Mouse (Mus musculus) cerebellum, adult 2 months (tissue): ENCODE measurements around the gene Zfp319. TPM values are rescaled to one million over a fixed set of nuclear protein-coding genes. Genes with fewer than 3 reads are reported as not detected.

ENCODE experiments used
- DNase-seq, 2 experiments: peaks; one replicate each; pipeline ENCODE4 v3.0.0; 2021
- H3K27ac ChIP-seq: fragments of 200-500 bp; 2 replicates; pipeline ENCODE4 v1.5.1; 2012; ENCODE audit warnings: low read length, control low read depth, inconsistent platforms; ENCODE audit not compliant: insufficient read depth
- H3K27me3 ChIP-seq: fragments of 200-500 bp; 2 replicates; pipeline ENCODE4 v1.6.1; 2012; ENCODE audit warnings: inconsistent platforms, mild to moderate bottlenecking, low read length, moderate library complexity; ENCODE audit not compliant: control insufficient read depth, insufficient read depth
- H3K4me1 ChIP-seq: fragments of 200-500 bp; 2 replicates; pipeline ENCODE4 v1.6.1; 2011; ENCODE audit warnings: low read length; ENCODE audit not compliant: control insufficient read depth, insufficient read depth
- H3K4me3 ChIP-seq: fragments of 200-500 bp; replicated peaks from 2 replicates; pipeline ENCODE3; 2011; ENCODE audit warnings: mild to moderate bottlenecking, low read depth, low read length, control low read depth; ENCODE audit not compliant: insufficient read depth
- CTCF ChIP-seq: fragments of 200-500 bp; IDR thresholded peaks from 2 replicates; pipeline ENCODE4 v1.5.1; 2011; ENCODE audit warnings: low read depth, mild to moderate bottlenecking, control low read depth, low read length, moderate library complexity, borderline replicate concordance; ENCODE audit not compliant: insufficient read depth
- POLR2A ChIP-seq: fragments of 200-500 bp; IDR thresholded peaks from 2 replicates; pipeline ENCODE4 v1.6.1; 2011; ENCODE audit warnings: low read length, control low read depth, borderline replicate concordance; ENCODE audit not compliant: insufficient read depth
- WGBS: fragments of 180-500 bp; shearing (Covaris S2); methylation state at CpG from one replicate; pipeline ENCODE4 v1.1.7; 2018; 5-methylcytosine and 5-hydroxymethylcytosine counted together
- polyA plus RNA-seq: library from polyadenylated mRNA; depleted of rRNA; stranded (reverse); fragments of >200 nt; gene quantifications from 2 replicates; pipeline ENCODE4 v1.2.3, GENCODE M21; 2012

The Zfp319 gene
- polyA plus RNA-seq, 1 experiment: 11.0 TPM

GRCm38 (mm10) chr8:95374429-95374828 lies 42.7 kb upstream of the Zfp319 start:
- Histone ChIP-seq H3K4me1 (no peaks in the 10 kb centered on the region; the same call in 1 of the 2 replicates), H3K27ac (no peak overlapping the region), H3K4me3 (no peak overlapping the region), H3K27me3 (no peaks in the 10 kb centered on the region)
- TF ChIP-seq CTCF: no peak
- no peak for TF ChIP-seq POLR2A
- 68% methylated on average over 3 of the region's 3 CpGs for WGBS
- DNase-seq: no peak

- TF ChIP-seq POLR2A (no peak), CTCF (no peak)
- DNase-seq: no peak
- WGBS: 71% methylated on average over 12 of the region's 12 CpGs
- Histone ChIP-seq H3K4me3 (no peak overlapping the region), H3K4me1 (no peaks in the 10 kb centered on the region; the same call in 1 of the 2 replicates), H3K27me3 (no peaks in the 10 kb centered on the region), H3K27ac (no peak overlapping the region)
These were observed 41.7 kb upstream of the Zfp319 start for GRCm38 (mm10) chr8:95373389-95374002.

GRCm38 (mm10) chr8:95369581-95370326 lies 38.0 kb upstream of the Zfp319 start:
- no peaks in the 10 kb centered on the region for H3K27me3 ChIP-seq
- no peak for DNase-seq
- no peak overlapping the region for H3K27ac ChIP-seq
- no peak overlapping the region for H3K4me3 ChIP-seq
- TF ChIP-seq CTCF (no peak), POLR2A (no peak)
- WGBS: 58% methylated on average over 20 of the region's 20 CpGs
- no peaks in the 10 kb centered on the region for H3K4me1 ChIP-seq

GRCm38 (mm10) chr8:95363849-95364248 lies 32.1 kb upstream of the Zfp319 start:
- TF ChIP-seq POLR2A: no peak
- TF ChIP-seq CTCF: no peak
- no peak overlapping the region for H3K4me3 ChIP-seq
- DNase-seq: no peak
- WGBS: 98% methylated on average over 2 of the region's 2 CpGs
- no peak overlapping the region for H3K27ac ChIP-seq
- H3K4me1 ChIP-seq: no peaks in the 10 kb centered on the region; the same call in 1 of the 2 replicates
- H3K27me3 ChIP-seq: no peaks in the 10 kb centered on the region

- no peak for TF ChIP-seq POLR2A
- no peak for TF ChIP-seq CTCF
- 79% methylated on average over 6 of the region's 6 CpGs for WGBS
- H3K27me3 ChIP-seq: no peaks in the 10 kb centered on the region
- H3K4me3 ChIP-seq: no peak overlapping the region
- no peaks in the 10 kb centered on the region; the same call in 1 of the 2 replicates for H3K4me1 ChIP-seq
- no peak overlapping the region for H3K27ac ChIP-seq
- no peak for DNase-seq
These were observed 30.5 kb upstream of the Zfp319 start for GRCm38 (mm10) chr8:95362272-95362671.

- no peaks in the 10 kb centered on the region for H3K27me3 ChIP-seq
- 71% methylated on average over 3 of the region's 3 CpGs for WGBS
These were observed 29.2 kb upstream of the Zfp319 start for GRCm38 (mm10) chr8:95361016-95361341.

GRCm38 (mm10) chr8:95360181-95361015 lies 28.6 kb upstream of the Zfp319 start:
- WGBS: 25% methylated on average over 7 of the region's 7 CpGs
- no peak for DNase-seq
- H3K27ac ChIP-seq: no peak overlapping the region

More at GRCm38 (mm10) chr8:95361016-95361341, 29.2 kb upstream of the Zfp319 start:
- no peak overlapping the region for H3K4me3 ChIP-seq
- no peaks in the 10 kb centered on the region; the same call in 1 of the 2 replicates for H3K4me1 ChIP-seq
- DNase-seq: no peak
- TF ChIP-seq POLR2A (no peak), CTCF (no peak)
- H3K27ac ChIP-seq: no peak overlapping the region

More at GRCm38 (mm10) chr8:95360181-95361015, 28.6 kb upstream of the Zfp319 start:
- Histone ChIP-seq H3K27me3 (no peaks in the 10 kb centered on the region), H3K4me3 (no peak overlapping the region), H3K4me1 (no peaks in the 10 kb centered on the region; the same call in 1 of the 2 replicates)
- TF ChIP-seq CTCF (no peak), POLR2A (no peak)
